Mouse (Mus musculus) limb, embryonic 10.5 days (tissue): ENCODE results near the gene Sema4a. TPM values are rescaled to one million over a fixed set of nuclear protein-coding genes. Genes with fewer than 3 reads are reported as not detected.
"Not testable (repeated sequence)": the region's sequence is repeated elsewhere in the genome, so short reads cannot be mapped to it uniquely, and the experiment has no call there.

Experiments used
- DNase-seq: peaks from one replicate; pipeline ENCODE4 v3.0.0-alpha.2; 2017; ENCODE audit warnings: low spot score
- H3K27ac ChIP-seq: fragments of 300-500 bp; sonication (generic); 2 replicates; pipeline ENCODE4 v1.5.1; 2016; ENCODE audit warnings: mild to moderate bottlenecking
- H3K27me3 ChIP-seq: fragments of 300-500 bp; sonication (generic); 2 replicates; pipeline ENCODE4 v1.6.1; 2016; ENCODE audit warnings: low read depth, mild to moderate bottlenecking; ENCODE audit not compliant: poor library complexity, severe bottlenecking
- H3K36me3 ChIP-seq: fragments of 300-500 bp; sonication (generic); 2 replicates; pipeline ENCODE4 v1.6.1; 2016; ENCODE audit warnings: mild to moderate bottlenecking, moderate library complexity
- H3K4me1 ChIP-seq: fragments of 300-500 bp; sonication (generic); 2 replicates; pipeline ENCODE4 v1.6.1; 2016
- H3K4me3 ChIP-seq: fragments of 300-500 bp; sonication (generic); 2 replicates; pipeline ENCODE4 v1.5.1; 2016; ENCODE audit warnings: mild to moderate bottlenecking, moderate library complexity
- H3K9me3 ChIP-seq: fragments of 300-500 bp; sonication (generic); replicated peaks from 2 replicates; pipeline ENCODE4 v1.6.1; 2016; ENCODE audit warnings: mild to moderate bottlenecking
- WGBS: fragments of 180-500 bp; shearing (Covaris S2); methylation state at CpG from one replicate; pipeline ENCODE4 v1.1.7; 2016; 5-methylcytosine and 5-hydroxymethylcytosine counted together
- polyA plus RNA-seq: library from polyadenylated mRNA; unstranded; fragments of >200 nt; fragmentation: Nextera tagmentation; extraction: Ambion mirVana; gene quantifications from 2 replicates; pipeline ENCODE4 v1.2.1, GENCODE M21; 2016

Gene Sema4a
- polyA plus RNA-seq, 1 experiment from 2014 or later: 6.7 TPM

DNA sequence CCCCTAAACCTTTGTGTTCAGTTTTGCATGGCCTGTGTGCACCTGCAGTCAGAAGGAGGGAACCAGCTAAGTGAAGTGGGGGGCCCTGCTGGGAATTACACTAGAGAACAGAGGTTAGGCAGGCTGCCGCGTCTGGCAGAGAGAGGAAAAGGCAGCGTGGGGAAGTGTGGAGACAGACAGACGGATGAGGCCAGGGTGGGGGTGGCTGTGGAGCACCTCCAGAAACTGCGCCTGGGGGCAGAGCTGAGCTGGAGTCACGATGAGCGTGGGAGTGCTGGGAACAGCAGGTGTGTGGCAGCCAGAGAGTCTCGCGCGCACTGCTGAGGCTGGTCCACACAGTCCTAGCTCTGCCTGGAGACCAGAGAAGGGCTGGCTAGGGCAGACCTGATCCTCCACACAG, 25.5 kb downstream of the Sema4a start:
- peaks cover 21% of the 10 kb centered on the region; the same call in 1 of the 2 replicates for H3K27me3 ChIP-seq
- peaks cover 43% of the 10 kb centered on the region for H3K4me1 ChIP-seq
- DNase-seq: no peak
- no peak overlapping the region for H3K27ac ChIP-seq
- H3K4me3 ChIP-seq: no peak overlapping the region
- H3K36me3 ChIP-seq: 0 out of 2 replicates have a peak, but pooled peaks cover 3% of the 10 kb centered on the region
- WGBS: 63% methylated on average over 10 of the region's 10 CpGs
- no peaks in the 10 kb centered on the region for H3K9me3 ChIP-seq

DNA sequence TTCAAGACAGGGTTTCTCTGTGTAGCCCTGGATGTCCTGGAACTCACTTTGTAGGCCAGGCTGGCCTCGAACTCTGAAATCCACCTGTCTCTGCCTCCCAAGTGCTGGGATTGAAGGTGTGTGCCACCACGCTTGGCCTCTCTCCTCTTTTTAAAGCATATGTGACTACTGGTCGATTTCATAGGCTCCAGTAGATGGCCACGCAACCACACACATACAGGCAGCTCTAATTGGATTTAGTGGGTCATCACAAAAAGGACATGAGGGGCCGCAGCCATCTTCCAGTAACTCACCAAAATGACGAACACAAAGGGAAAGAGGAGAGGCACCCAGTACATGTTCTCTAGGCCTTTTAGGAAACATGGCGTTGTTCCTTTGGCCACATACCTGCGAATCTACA, 32.3 kb downstream of the Sema4a start:
- not testable (repeated sequence) for DNase-seq, H3K27ac ChIP-seq, H3K9me3 ChIP-seq, H3K36me3 ChIP-seq, H3K27me3 ChIP-seq, H3K4me3 ChIP-seq
- peaks cover 11% of the 10 kb centered on the region for H3K4me1 ChIP-seq
- 78% methylated on average over 8 of the region's 8 CpGs for WGBS

DNA sequence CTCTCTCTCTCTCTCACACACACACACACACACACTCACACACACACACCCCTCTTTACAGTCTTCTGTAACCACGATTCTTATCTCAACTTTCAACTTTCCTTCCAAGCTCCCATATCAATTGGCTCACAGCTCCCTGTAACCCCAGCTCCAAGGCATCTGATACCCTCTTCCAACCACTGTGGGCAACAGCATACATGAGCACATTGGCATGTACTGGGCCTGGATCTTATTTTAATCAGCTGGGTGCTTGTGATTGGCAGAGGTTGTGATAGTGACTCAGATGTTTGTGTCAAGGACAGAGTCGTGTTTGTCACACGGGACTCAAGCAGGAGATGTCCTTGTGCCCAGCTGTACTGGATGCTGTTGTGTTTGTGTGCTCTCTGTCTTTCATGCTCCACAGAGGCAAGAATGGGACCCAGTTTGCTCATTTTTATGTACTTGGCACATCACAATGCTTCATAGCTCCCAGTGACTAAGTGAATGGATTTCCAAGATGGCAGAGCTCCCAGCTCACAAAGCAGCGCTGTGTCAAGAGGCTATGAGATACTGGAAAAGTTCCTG, 33.6 kb downstream of the Sema4a start:
- Histone ChIP-seq H3K9me3 (no peaks in the 10 kb centered on the region), H3K27me3 (no peaks in the 10 kb centered on the region), H3K36me3 (no peaks in the 10 kb centered on the region), H3K27ac (no peak overlapping the region), H3K4me3 (no peak overlapping the region), H3K4me1 (peaks cover 13% of the 10 kb centered on the region)
- no peak for DNase-seq
- WGBS: 85% methylated on average over 4 of the region's 4 CpGs

DNA sequence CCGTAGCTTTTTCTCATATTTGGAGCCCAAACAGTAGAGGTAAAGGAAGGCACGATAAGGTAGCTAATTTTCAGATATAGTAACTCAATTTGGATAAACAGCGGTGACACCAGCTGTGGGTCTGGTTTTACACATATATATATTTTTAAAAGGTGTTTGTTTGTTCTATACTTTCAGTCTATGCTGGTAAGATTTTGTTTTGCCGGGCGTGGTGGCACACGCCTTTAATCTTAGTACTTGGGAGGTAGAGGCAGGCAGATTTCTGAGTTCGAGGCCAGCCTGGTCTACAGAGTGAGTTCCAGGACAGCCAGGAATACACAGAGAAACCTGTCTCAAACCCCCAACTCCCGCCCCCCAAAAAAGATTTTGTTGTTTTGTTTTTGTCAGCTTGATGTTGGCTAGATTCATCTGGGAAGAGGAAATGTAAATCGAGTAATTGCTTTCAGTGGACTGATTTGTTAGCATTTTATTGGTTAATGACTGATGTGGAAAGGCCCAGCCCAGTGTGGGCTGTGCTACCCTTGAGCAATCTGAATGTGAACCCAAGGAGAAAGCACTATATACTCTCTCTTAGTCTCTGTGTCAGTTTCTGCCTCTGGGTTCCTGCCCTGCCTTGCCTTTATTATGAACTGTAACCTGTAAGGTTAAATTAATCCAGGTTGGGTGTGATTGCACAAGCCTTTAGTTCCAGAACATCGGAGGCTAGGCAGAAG, 35.1 kb downstream of the Sema4a start:
- no peaks in the 10 kb centered on the region for H3K9me3 ChIP-seq
- peak overlapping the region; percentile 66; the same call in 1 of the 2 replicates for H3K27ac ChIP-seq
- 87% methylated on average over 10 of the region's 10 CpGs for WGBS
- no peak for DNase-seq
- H3K36me3 ChIP-seq: peaks cover 13% of the 10 kb centered on the region
- peaks cover 16% of the 10 kb centered on the region for H3K4me1 ChIP-seq
- H3K27me3 ChIP-seq: no peaks in the 10 kb centered on the region
- no peak overlapping the region for H3K4me3 ChIP-seq

DNA sequence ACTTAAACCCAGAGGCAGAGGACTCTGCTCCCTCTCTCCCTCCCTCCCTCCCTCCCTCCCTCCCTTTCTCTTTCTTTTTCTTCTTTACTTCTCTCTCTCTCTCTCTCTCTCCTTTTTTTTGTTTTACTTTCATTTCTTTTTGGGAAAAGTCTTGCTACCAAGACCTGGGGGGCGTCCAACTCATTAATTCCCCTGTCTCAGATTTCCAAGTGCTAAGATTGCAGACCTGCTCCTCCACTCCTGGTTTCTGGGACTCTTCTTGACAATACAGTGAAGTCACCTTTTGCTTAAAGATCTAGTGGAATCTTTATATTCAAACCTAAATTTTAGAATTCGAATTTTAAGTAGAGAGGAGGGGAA, 35.7 kb downstream of the Sema4a start:
- H3K4me1 ChIP-seq: peaks cover 18% of the 10 kb centered on the region
- peak overlapping the region; percentile 66 for H3K27ac ChIP-seq
- WGBS: 11% methylated on average over 2 of the region's 2 CpGs

DNA sequence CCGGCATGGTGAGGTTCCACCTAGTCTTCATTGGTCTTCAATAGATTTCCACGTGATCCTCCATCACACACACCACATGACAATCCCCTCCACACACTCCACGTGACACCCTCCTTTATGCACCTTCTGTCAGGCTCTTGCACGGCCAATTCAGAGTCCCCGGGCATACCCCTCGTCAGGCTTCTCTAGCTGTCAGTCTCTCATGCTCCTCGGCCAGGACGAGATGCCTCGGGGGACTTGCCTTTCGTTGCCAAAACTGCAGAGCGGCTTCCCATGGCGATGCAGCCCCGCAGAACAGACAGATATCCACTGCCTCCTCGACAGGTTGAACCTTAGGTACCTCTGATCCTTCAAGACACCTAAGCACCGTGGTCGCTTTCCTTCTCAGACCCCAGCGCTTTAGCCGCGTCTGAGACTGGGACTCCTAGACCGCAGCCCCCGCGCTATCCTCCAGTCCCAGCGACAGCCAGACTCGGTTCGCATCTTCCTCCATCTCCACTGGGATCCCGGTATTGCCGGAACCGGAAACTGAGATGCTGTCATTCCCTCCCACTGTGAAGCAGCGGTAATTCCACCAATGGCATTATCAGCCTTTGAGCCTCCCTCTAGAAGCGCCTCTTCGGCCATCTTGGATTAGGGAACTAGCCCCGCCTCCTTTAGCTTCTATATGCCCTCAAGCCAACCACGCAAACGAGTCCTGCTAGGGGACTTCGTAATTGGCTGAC, 36.2 kb downstream of the Sema4a start, which contains the start of gene Slc25a44:
Slc25a44 (minus strand) TSS at position 535 of the 725 bp plus-strand sequence.
- Histone ChIP-seq H3K27me3 (no peaks in the 10 kb centered on the region), H3K9me3 (no peaks in the 10 kb centered on the region), H3K4me3 (peak within 1 kb of the TSS; percentile 74), H3K27ac (peak within 1 kb of the TSS; percentile 66), H3K4me1 (peaks cover 20% of the 10 kb centered on the region), H3K36me3 (peaks cover 24% of the 10 kb centered on the region)
- whole genome bisulfite sequencing: under 1% methylated on average over 35 of the region's 35 CpGs
- DNase-seq: peak; percentile 87

More for the DNA sequence above, 35.7 kb downstream of the Sema4a start:
- Histone ChIP-seq H3K27me3 (no peaks in the 10 kb centered on the region), H3K4me3 (peak overlapping the region; percentile 74), H3K9me3 (no peaks in the 10 kb centered on the region), H3K36me3 (peaks cover 19% of the 10 kb centered on the region)
- no peak for DNase-seq

DNA sequence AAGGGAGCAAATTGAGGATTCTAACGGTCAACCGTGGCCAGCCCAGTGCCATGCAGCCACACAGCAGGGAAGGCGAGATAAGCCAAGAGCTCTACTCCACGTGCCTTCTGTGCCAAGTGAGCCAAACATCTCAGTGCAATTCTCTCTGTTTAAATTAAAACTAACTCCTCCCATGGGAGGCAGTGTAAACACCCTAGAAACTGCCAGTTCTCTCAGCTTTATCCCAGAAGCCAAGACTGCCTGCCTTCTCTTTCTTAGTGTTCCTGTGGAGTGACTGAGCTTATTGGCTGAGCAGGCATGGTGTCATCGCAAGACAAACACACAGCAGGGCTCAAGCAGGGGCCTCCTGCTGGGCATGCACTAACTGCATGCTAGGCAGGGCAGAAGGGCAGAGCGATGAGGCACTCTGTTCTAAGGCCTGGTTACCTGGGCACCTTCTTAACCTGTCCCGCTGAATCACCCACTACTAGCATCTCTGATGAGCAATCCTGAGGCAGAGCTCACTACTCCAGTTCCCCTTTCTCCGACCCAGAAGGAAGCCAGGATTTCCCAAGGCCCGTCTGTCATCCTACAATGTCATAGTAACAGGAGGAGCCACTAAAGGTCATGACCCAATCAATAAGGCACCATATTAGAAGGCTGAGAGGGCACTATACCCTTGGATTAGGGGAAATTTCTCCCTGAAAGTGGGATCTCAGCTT, 38.8 kb downstream of the Sema4a start:
- H3K4me3 ChIP-seq: no peak overlapping the region
- H3K9me3 ChIP-seq: no peaks in the 10 kb centered on the region
- no peaks in the 10 kb centered on the region for H3K27me3 ChIP-seq
- peaks cover 50% of the 10 kb centered on the region for H3K36me3 ChIP-seq
- no peak overlapping the region for H3K27ac ChIP-seq
- H3K4me1 ChIP-seq: peaks cover 20% of the 10 kb centered on the region
- DNase-seq: no peak
- 50% methylated on average over 9 of the region's 9 CpGs for WGBS

DNA sequence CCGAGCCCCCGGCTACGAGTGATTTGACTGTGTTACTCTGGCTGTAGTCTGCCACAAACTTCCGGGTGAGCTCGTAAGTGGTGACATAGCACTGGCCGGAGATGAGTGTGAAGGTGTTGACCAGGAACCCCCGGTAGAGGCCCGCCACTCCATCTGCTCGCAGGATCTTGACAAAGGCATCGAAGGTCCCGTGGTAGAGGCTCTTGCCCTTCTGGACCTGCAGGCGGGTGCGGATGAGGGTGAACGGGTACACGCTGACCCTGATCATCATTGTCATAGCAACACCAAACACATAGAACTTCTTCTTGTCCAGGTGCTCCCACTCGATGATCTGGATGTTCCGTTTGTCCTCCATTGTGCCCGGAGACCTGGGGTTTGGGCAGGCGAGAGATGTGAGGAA, 40.2 kb downstream of the Sema4a start:
- Histone ChIP-seq H3K4me3 (no peak overlapping the region), H3K27me3 (no peaks in the 10 kb centered on the region), H3K36me3 (peaks cover 64% of the 10 kb centered on the region), H3K4me1 (peaks cover 20% of the 10 kb centered on the region), H3K9me3 (no peaks in the 10 kb centered on the region), H3K27ac (no peak overlapping the region)
- DNase-seq: no peak
- 94% methylated on average over 19 of the region's 19 CpGs for WGBS

DNA sequence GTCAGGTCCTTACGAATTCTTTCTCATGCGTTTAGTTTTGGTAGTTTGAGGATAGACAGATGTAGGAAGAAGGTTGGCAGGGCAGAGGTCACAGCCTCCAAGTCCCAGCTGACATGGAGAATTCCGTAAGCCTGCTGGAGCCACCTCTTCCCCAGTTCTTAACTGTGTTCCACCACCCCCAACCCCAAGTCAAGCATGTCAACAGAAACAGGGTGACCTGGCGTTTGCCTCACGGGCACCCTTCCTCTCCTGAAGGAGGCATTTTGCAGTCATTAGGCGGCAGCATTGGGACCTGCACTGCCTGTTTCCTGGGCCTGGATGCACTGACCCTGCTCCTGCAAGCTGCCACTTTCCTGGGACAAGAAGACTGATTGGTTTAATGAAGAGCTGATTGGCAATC, 43.0 kb downstream of the Sema4a start:
- 83% methylated on average over 6 of the region's 6 CpGs for WGBS
- H3K9me3 ChIP-seq: no peaks in the 10 kb centered on the region
- no peak for DNase-seq
- no peak overlapping the region for H3K4me3 ChIP-seq
- H3K27me3 ChIP-seq: no peaks in the 10 kb centered on the region
- no peak overlapping the region for H3K27ac ChIP-seq
- peaks cover 90% of the 10 kb centered on the region for H3K36me3 ChIP-seq
- H3K4me1 ChIP-seq: peaks cover 6% of the 10 kb centered on the region; the same call in 1 of the 2 replicates

DNA sequence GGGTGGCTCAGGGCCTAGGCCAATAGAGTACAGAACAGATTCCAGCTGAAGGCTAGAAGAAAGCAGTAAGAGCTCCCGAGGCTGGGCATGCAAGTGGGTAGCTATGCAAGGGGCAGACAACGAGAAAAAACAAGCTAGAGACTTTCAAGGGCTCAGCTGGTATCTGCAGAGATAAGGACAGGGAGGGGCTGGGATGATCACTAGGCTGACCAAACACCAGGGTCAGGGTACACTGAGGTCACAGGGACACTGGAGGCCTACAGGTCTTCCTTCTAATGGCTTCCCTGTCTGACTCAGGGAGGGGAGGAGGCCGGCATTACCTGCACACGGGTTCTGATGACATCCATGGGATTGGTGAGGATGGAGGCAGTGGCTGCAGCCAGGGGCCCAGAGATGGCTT, 45.3 kb downstream of the Sema4a start:
- Histone ChIP-seq H3K4me3 (no peak overlapping the region), H3K4me1 (peaks cover 11% of the 10 kb centered on the region), H3K9me3 (no peaks in the 10 kb centered on the region), H3K36me3 (peaks cover 96% of the 10 kb centered on the region), H3K27me3 (no peaks in the 10 kb centered on the region), H3K27ac (no peak overlapping the region)
- DNase-seq: no peak
- 87% methylated on average over 4 of the region's 4 CpGs for WGBS

DNA sequence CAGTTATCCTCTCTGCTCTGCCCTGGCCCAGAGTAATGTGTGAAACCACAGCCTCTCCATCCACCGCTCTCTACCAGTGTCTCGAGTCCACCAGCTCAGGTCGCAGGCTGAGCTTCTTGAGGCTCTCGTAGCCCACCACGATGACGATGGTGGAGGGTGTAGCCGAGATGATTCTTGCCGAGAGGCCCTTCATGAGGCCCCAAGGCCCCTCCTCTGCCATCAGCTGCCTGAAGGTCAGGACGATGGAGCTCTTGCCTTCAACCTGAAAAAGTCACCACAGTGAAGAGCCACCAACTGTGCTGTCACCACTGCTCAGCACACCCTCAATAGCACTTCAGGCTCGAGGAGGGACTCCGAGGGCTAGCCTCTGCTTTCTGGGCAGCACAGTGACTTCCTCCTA, 48.3 kb downstream of the Sema4a start:
- Histone ChIP-seq H3K4me3 (no peak overlapping the region), H3K36me3 (peaks cover 68% of the 10 kb centered on the region), H3K27ac (no peak overlapping the region), H3K9me3 (no peaks in the 10 kb centered on the region), H3K4me1 (peaks cover 30% of the 10 kb centered on the region), H3K27me3 (no peaks in the 10 kb centered on the region)
- 90% methylated on average over 11 of the region's 11 CpGs for WGBS
- no peak for DNase-seq

DNA sequence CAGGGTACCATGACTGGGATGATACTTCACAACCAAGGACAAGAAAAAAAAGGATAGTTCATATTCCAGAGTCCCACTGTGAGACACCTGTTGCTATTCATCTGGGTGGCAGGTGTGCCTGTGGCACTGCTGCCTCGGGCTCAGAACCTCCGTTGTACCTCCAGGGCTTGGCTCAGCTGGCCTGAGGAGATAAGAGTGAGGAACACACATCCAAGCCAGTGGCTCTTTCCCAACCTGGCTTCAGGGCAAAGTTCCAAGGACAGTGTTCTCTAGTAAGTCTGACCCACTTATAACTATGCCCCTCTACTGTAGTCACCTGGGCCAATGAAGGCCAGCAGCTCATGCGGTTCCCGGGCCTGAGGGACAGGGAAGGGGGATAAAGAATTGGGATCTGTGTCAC, 49.3 kb downstream of the Sema4a start:
- H3K36me3 ChIP-seq: peaks cover 61% of the 10 kb centered on the region
- no peak for DNase-seq
- H3K9me3 ChIP-seq: no peaks in the 10 kb centered on the region
- no peak overlapping the region for H3K27ac ChIP-seq
- H3K4me3 ChIP-seq: no peak overlapping the region
- H3K4me1 ChIP-seq: peaks cover 37% of the 10 kb centered on the region
- no peaks in the 10 kb centered on the region for H3K27me3 ChIP-seq
- 91% methylated on average over 4 of the region's 4 CpGs for WGBS

DNA sequence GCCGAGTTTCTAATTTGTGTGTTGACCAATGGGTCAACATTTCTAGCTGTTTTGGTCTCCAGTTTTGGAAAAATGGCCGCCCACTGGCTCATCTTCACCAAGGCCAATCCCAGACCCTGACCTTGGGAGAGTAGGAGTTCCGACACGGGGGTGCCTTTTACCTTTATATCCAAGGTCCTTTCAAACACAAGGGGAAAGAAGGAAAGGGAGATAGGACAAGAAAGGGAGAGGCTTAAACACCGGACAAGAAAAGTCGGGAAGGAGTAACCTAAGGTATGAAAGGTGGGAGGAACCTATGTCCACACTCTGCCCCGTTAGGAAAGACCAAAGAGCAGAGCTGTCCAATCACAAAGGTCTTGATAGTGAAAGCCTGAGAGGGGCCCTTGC, 50.3 kb downstream of the Sema4a start:
- no peaks in the 10 kb centered on the region for H3K9me3 ChIP-seq
- H3K27ac ChIP-seq: peak overlapping the region; percentile 98
- WGBS: 24% methylated on average over 7 of the region's 7 CpGs
- peaks cover 37% of the 10 kb centered on the region for H3K4me1 ChIP-seq
- H3K36me3 ChIP-seq: peaks cover 56% of the 10 kb centered on the region
- no peak for DNase-seq
- no peaks in the 10 kb centered on the region for H3K27me3 ChIP-seq
- peak overlapping the region; percentile 68 for H3K4me3 ChIP-seq
